Mouse (Mus musculus) liver, embryonic 14.5 days (tissue): ENCODE results near the gene Fryl. TPM values are rescaled to one million over a fixed set of nuclear protein-coding genes. Genes with fewer than 3 reads are reported as not detected.

ENCODE experiments used
- ATAC-seq: fragments of 200-750 bp; cut with Nextera tagmentation; 2 replicates; pipeline ENCODE4 v1.8.0; 2017; ENCODE audit warnings: moderate number of reproducible peaks, mild to moderate bottlenecking, moderate library complexity; ENCODE audit not compliant: insufficient read depth
- DNase-seq, 3 experiments: peaks; one replicate each; pipeline ENCODE4 v3.0.0-alpha.2; 2012 to 2013; ENCODE audit warnings: low read depth in 3 of 3, low spot score in 3 of 3
- H3K27ac ChIP-seq: fragments of 300-500 bp; sonication (generic); 2 replicates; pipeline ENCODE4 v1.5.1; 2014; ENCODE audit warnings: moderate library complexity, mild to moderate bottlenecking, control low read depth, inconsistent platforms
- H3K27me3 ChIP-seq: fragments of 300-500 bp; sonication (generic); 2 replicates; pipeline ENCODE4 v1.6.1; 2014; ENCODE audit warnings: mild to moderate bottlenecking, low read length, moderate library complexity; ENCODE audit not compliant: control insufficient read depth, insufficient read depth
- H3K36me3 ChIP-seq: fragments of 300-500 bp; sonication (generic); replicated peaks from 2 replicates; pipeline ENCODE4 v1.6.1; 2014; ENCODE audit warnings: low read depth; ENCODE audit not compliant: control insufficient read depth, insufficient read depth
- H3K4me1 ChIP-seq, 2 experiments: fragments of 200-500 bp in 1 of 2; fragments of 300-500 bp in 1 of 2; sonication (generic) in 1 of 2; replicated peaks; 2 replicates each; pipeline ENCODE4 v1.6.1; 2012 to 2014; ENCODE audit warnings: antibody characterized with exemption in 1 of 2, inconsistent platforms in 1 of 2, low read length in 1 of 2; ENCODE audit not compliant: control insufficient read depth in 2 of 2, insufficient read depth in 2 of 2
- H3K4me2 ChIP-seq: fragments of 300-500 bp; sonication (generic); 2 replicates; pipeline ENCODE4 v1.6.1; 2014; ENCODE audit warnings: low read depth, mild to moderate bottlenecking, control low read depth, moderate library complexity
- H3K4me3 ChIP-seq, 2 experiments: fragments of 200-500 bp in 1 of 2; fragments of 300-500 bp in 1 of 2; sonication (generic) in 1 of 2; 2 replicates each; pipeline ENCODE4 v1.5.1; 2012 to 2014; ENCODE audit warnings: low read depth in 2 of 2, low read length in 2 of 2, mild to moderate bottlenecking in 2 of 2, control low read depth in 1 of 2, inconsistent platforms in 1 of 2, moderate library complexity in 1 of 2; ENCODE audit not compliant: insufficient read depth in 1 of 2
- H3K9ac ChIP-seq: fragments of 300-500 bp; sonication (generic); replicated peaks from 2 replicates; pipeline ENCODE4 v1.6.1; 2014; ENCODE audit warnings: mild to moderate bottlenecking, control low read depth, moderate library complexity
- H3K9me3 ChIP-seq: fragments of 300-500 bp; sonication (generic); 2 replicates; pipeline ENCODE4 v1.6.1; 2016; ENCODE audit warnings: low read length, mixed read lengths; ENCODE audit not compliant: control insufficient read depth
- CTCF ChIP-seq: IDR thresholded peaks from 2 replicates; pipeline ENCODE4 v1.5.1; 2016; ENCODE audit warnings: antibody characterized with exemption, low read depth, control low read depth
- EP300 ChIP-seq: IDR thresholded peaks from 2 replicates; pipeline ENCODE4 v1.6.1; 2016; ENCODE audit warnings: antibody characterized with exemption, low read depth
- WGBS: fragments of 180-500 bp; shearing (Covaris S2); extraction: QIAGEN DNeasy Blood & Tissue Kit; methylation state at CpG from one replicate; pipeline ENCODE4 v1.1.7; 2014; ENCODE audit not compliant: insufficient replicate concordance; 5-methylcytosine and 5-hydroxymethylcytosine counted together
- polyA plus RNA-seq, 2 experiments: library from polyadenylated mRNA; depleted of rRNA in 1 of 2; stranded (reverse) in 1 of 2; unstranded in 1 of 2; fragments of >200 nt; fragmentation: Nextera tagmentation in 1 of 2; extraction: Ambion mirVana in 1 of 2; gene quantifications; 2 replicates each; pipeline versions ENCODE4 v1.2.1 to v1.2.3; 2012 to 2014

Fryl gene
- polyA plus RNA-seq, 2 experiments = 22.1 to 41.8 TPM

DNA sequence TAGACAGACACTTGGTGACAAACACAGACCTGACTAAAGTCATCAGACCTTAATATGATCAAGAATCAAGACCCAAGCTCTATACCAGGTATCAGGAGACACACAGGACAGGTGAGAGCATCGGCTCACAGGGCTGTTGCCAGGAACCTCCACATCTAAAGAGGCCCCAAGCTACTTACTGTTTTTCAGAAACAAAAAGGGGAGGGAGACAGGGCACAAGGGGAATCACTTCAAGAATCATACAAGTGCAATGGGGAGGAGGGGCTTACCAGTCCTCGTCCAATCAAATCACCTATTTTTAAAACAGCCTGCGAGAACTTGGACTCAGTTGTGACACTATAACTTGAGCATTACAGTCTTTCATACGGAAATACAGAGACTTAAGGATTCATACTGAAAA is 38.4 kb downstream of the Fryl start:
- Histone ChIP-seq H3K9me3 (no peaks in the 10 kb centered on the region), H3K27me3 (no peaks in the 10 kb centered on the region), H3K27ac (no peak overlapping the region), H3K36me3 (no peaks in the 10 kb centered on the region), H3K9ac (no peak overlapping the region), H3K4me2 (no peak overlapping the region), H3K4me3 (no peak overlapping the region), H3K4me1 (no peaks in the 10 kb centered on the region)
- ATAC-seq = no peak
- 82% methylated on average over 4 of the region's 4 CpGs for WGBS
- DNase-seq = no peak
- TF ChIP-seq EP300 (no peak), CTCF (no peak)

GRCm38 (mm10) chr5:73217116-73217515 is 39.3 kb downstream of the Fryl start:
- H3K4me2 ChIP-seq = no peak overlapping the region
- no peak overlapping the region for H3K9ac ChIP-seq
- H3K27me3 ChIP-seq = no peaks in the 10 kb centered on the region
- H3K4me1 ChIP-seq = no peaks in the 10 kb centered on the region
- no peak for ATAC-seq
- WGBS = 96% methylated on average over 1 of the region's 1 CpGs
- DNase-seq = no peak
- no peak overlapping the region for H3K27ac ChIP-seq
- TF ChIP-seq EP300 (no peak), CTCF (no peak)
- H3K36me3 ChIP-seq = no peaks in the 10 kb centered on the region
- no peaks in the 10 kb centered on the region for H3K9me3 ChIP-seq
- H3K4me3 ChIP-seq = no peak overlapping the region

DNA sequence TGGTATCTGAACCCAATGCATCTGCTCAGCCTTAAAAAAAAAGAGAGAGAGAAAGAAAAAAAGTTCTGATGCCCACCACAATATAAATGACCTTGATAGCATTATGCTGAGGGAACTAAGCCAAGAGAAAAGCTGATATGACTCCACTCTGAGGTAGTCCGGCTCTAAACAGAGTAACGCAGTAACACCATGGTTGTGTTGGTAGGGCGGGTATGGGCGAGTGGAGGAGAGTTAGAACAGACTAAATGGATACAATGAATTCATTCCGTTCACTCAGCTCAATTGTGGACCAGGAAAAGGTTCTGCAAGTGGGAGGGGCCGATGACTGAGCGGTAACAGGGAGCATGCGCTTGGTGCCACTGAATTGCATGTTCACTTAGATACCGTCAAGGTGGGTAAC is 40.4 kb downstream of the Fryl start:
- Histone ChIP-seq H3K27me3 (no peaks in the 10 kb centered on the region), H3K4me3 (no peak overlapping the region), H3K9me3 (no peaks in the 10 kb centered on the region), H3K27ac (no peak overlapping the region), H3K9ac (no peak overlapping the region), H3K36me3 (no peaks in the 10 kb centered on the region), H3K4me1 (no peaks in the 10 kb centered on the region), H3K4me2 (no peak overlapping the region)
- DNase-seq (no peak), ATAC-seq (no peak)
- WGBS = 82% methylated on average over 9 of the region's 9 CpGs
- TF ChIP-seq CTCF (no peak), EP300 (no peak)

DNA sequence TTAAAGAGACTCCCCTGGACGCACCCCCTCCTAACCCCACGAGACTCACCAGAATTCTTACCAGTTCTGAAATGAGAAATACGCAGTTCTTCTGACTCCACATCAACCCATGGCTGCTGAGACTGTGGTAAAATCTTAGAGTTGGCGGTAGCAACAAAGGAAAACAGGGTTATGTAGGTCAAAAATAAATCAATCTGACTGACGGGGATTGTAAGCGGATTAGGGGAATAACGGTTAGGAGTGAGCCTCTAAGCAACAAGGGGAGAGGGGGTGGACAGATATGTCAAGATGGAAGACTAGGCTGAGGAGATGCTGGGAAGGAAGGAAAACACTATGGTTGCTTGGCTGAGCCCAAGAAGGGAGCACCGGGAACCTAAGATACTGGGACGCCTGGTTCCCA is 44.0 kb downstream of the Fryl start:
- TF ChIP-seq CTCF (no peak), EP300 (no peak)
- H3K9ac ChIP-seq = no peak overlapping the region
- H3K4me1 ChIP-seq = peaks cover 3 to 11% of the 10 kb centered on the region in 2 experiments
- no peak overlapping the region for H3K4me3 ChIP-seq
- ATAC-seq (no peak), DNase-seq (no peak)
- H3K27ac ChIP-seq = no peak overlapping the region
- H3K9me3 ChIP-seq = no peaks in the 10 kb centered on the region
- no peaks in the 10 kb centered on the region for H3K36me3 ChIP-seq
- 88% methylated on average over 9 of the region's 9 CpGs for WGBS
- H3K27me3 ChIP-seq = no peaks in the 10 kb centered on the region
- no peak overlapping the region for H3K4me2 ChIP-seq

- 83% methylated on average over 15 of the region's 15 CpGs for WGBS
- ATAC-seq (no peak), DNase-seq (no peak)
- no peaks in the 10 kb centered on the region for H3K27me3 ChIP-seq
- no peak overlapping the region for H3K27ac ChIP-seq
- no peaks in the 10 kb centered on the region for H3K9me3 ChIP-seq
- no peak overlapping the region for H3K9ac ChIP-seq
- peaks cover 3 to 11% of the 10 kb centered on the region in 2 experiments for H3K4me1 ChIP-seq
- TF ChIP-seq EP300 (no peak), CTCF (no peak)
- H3K4me3 ChIP-seq = no peak overlapping the region
- H3K36me3 ChIP-seq = no peaks in the 10 kb centered on the region
- no peak overlapping the region for H3K4me2 ChIP-seq
Measured at GRCm38 (mm10) chr5:73211961-73212360, 44.5 kb downstream of the Fryl start.
